Mouse (Mus musculus) limb, embryonic 13.5 days (tissue): ENCODE data around the gene Snrpd3. TPM values are rescaled to one million over a fixed set of nuclear protein-coding genes. Genes with fewer than 3 reads are reported as not detected.
A peak's percentile ranks its signal among the peaks of the same experiment; 100 is the strongest.
"Not testable (repeated sequence)": the region's sequence is repeated elsewhere in the genome, so short reads cannot be mapped to it uniquely, and the experiment has no call there.

Experiments used
- ATAC-seq: fragments of 200-750 bp; cut with Nextera tagmentation; 2 replicates; pipeline ENCODE4 v1.8.0; 2017; ENCODE audit warnings: low read depth, moderate number of reproducible peaks, moderate TSS enrichment; ENCODE audit not compliant: low FRiP score
- H3K27ac ChIP-seq: fragments of 300-500 bp; sonication (generic); 2 replicates; pipeline ENCODE4 v1.5.1; 2015; ENCODE audit warnings: inconsistent platforms, mild to moderate bottlenecking, moderate library complexity
- H3K27me3 ChIP-seq: fragments of 300-500 bp; sonication (generic); 2 replicates; pipeline ENCODE4 v1.6.1; 2015; ENCODE audit warnings: mild to moderate bottlenecking, inconsistent platforms
- H3K36me3 ChIP-seq: fragments of 300-500 bp; sonication (generic); 2 replicates; pipeline ENCODE4 v1.6.1; 2015; ENCODE audit warnings: inconsistent platforms, mild to moderate bottlenecking, moderate library complexity
- H3K4me1 ChIP-seq: fragments of 300-500 bp; sonication (generic); 2 replicates; pipeline ENCODE4 v1.6.1; 2015; ENCODE audit warnings: inconsistent platforms
- H3K4me2 ChIP-seq: fragments of 300-500 bp; sonication (generic); replicated peaks from 2 replicates; pipeline ENCODE4 v1.6.1; 2015; ENCODE audit warnings: inconsistent platforms, mild to moderate bottlenecking, moderate library complexity
- H3K4me3 ChIP-seq: fragments of 300-500 bp; sonication (generic); 2 replicates; pipeline ENCODE4 v1.5.1; 2015; ENCODE audit warnings: moderate library complexity, mild to moderate bottlenecking, inconsistent platforms
- H3K9ac ChIP-seq: fragments of 300-500 bp; sonication (generic); 2 replicates; pipeline ENCODE4 v1.6.1; 2015; ENCODE audit warnings: mild to moderate bottlenecking, inconsistent platforms
- H3K9me3 ChIP-seq: fragments of 300-500 bp; sonication (generic); 2 replicates; pipeline ENCODE4 v1.6.1; 2016; ENCODE audit warnings: inconsistent platforms
- WGBS: fragments of 180-500 bp; shearing (Covaris S2); methylation state at CpG from one replicate; pipeline ENCODE4 v1.1.7; 2015; 5-methylcytosine and 5-hydroxymethylcytosine counted together
- polyA plus RNA-seq: library from polyadenylated mRNA; unstranded; fragments of >200 nt; fragmentation: Nextera tagmentation; extraction: Ambion mirVana; gene quantifications from 2 replicates; pipeline ENCODE4 v1.2.1, GENCODE M21; 2015

The Snrpd3 gene
- polyA plus RNA-seq, 1 experiment from 2014 or later = 192 TPM

DNA sequence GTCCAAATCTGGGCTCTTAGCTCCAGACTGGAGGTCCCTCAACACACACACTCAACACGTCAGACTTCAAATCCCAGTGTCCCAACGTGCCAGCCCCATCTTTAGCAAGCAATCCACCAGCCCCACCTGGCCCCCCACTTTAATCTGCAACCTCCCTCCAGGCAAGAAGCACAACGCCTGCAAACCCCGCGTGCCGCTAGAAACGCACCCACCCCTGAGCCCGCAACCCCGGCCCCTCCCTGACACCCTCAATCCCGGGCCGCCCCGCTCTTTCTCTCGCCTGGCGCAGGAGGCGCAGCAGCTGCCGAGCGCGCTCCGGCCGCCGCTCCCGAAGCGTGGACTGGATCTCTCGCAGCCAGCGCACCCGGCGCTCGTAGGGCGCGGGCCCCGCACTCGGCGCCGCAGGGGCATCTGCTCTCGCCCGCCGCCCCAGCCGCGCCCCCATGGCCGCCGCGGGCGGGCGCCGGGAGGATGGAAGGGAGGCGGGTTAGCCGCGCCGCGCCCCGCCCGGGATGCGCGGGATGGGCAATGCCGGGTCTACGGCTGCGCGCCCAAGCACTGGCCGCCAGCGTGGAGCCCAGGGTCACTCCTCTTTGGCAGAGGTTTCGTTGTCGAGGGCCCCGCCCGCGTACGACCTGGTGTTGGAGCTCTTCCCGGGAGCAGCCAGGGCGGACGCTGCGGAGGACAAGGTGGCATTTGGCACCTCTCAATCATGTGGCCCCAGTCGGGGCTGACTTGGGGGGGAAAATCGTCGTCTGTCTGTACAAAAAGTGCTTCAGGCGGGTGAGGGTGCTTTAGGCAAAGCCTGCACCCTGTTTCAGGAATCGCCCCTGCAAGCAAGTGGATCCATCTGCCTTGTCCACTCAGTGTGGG is 42.6 kb downstream of the Snrpd3 start, which contains the start of gene Lrrc75b:
TSS of gene Lrrc75b (minus strand) at position 655 of the 873 bp plus-strand sequence.
- H3K36me3 ChIP-seq = no peaks in the 10 kb centered on the region
- H3K9ac ChIP-seq = peak within 1 kb of the TSS; percentile 79
- no peaks in the 10 kb centered on the region for H3K9me3 ChIP-seq
- WGBS = under 1% methylated on average over 67 of the region's 75 CpGs
- H3K4me3 ChIP-seq = peak within 1 kb of the TSS; percentile 67
- H3K4me2 ChIP-seq = peak within 1 kb of the TSS; percentile 99
- no peak within 1 kb of the TSS for H3K27ac ChIP-seq
- peaks cover 46% of the 10 kb centered on the region for H3K27me3 ChIP-seq
- H3K4me1 ChIP-seq = peaks cover 43% of the 10 kb centered on the region
- ATAC-seq = peak; percentile 37; the same call in 1 of the 2 replicates

GRCm38 (mm10) chr10:75560549-75560899 is 43.2 kb downstream of the Snrpd3 start:
- Histone ChIP-seq H3K4me2 (peak overlapping the region; percentile 99), H3K27me3 (peaks cover 46% of the 10 kb centered on the region), H3K9ac (peak overlapping the region; percentile 19; the same call in 1 of the 2 replicates), H3K9me3 (no peaks in the 10 kb centered on the region), H3K4me1 (peaks cover 43% of the 10 kb centered on the region), H3K27ac (no peak overlapping the region), H3K36me3 (no peaks in the 10 kb centered on the region), H3K4me3 (peak overlapping the region; percentile 67)
- ATAC-seq = peak; percentile 1; the same call in 1 of the 2 replicates
- WGBS = 7% methylated on average over 6 of the region's 6 CpGs

GRCm38 (mm10) chr10:75561071-75561654 is 43.8 kb downstream of the Snrpd3 start, which contains the start of gene Ggt1:
Ggt1 (plus strand) TSS chr10:75561604.
- ATAC-seq = no peak
- Histone ChIP-seq H3K36me3 (no peaks in the 10 kb centered on the region), H3K27me3 (peaks cover 46% of the 10 kb centered on the region), H3K9ac (peak within 1 kb of the TSS; percentile 19; the same call in 1 of the 2 replicates), H3K4me2 (peak within 1 kb of the TSS; percentile 99), H3K4me3 (peak within 1 kb of the TSS; percentile 67), H3K4me1 (peaks cover 36% of the 10 kb centered on the region), H3K27ac (no peak within 1 kb of the TSS), H3K9me3 (no peaks in the 10 kb centered on the region)
- 56% methylated on average over 10 of the region's 10 CpGs for WGBS

DNA sequence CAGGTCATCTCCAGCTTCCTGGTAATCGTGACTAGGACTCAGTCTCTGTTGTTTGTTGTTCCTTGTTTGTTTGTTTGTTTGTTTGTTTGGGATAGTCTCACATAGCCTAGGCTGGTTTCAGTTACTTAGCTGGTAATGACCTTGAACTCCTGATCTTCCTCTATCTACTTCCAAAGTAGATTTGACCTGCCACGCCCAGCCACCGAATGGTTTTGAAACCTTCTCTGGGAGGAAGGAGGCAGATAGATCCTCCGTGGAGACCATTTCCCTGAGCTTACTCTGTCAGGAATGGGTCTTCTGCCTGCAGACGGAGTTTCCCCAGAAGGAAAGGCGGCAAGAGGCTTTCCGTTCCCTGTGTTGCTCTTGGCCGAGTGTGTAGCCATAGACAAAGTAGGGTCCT is 45.2 kb downstream of the Snrpd3 start:
- no peaks in the 10 kb centered on the region for H3K9me3 ChIP-seq
- no peaks in the 10 kb centered on the region for H3K36me3 ChIP-seq
- 87% methylated on average over 8 of the region's 8 CpGs for WGBS
- H3K27ac ChIP-seq = no peak overlapping the region
- peaks cover 45% of the 10 kb centered on the region for H3K27me3 ChIP-seq
- no peak overlapping the region for H3K4me2 ChIP-seq
- H3K4me1 ChIP-seq = peaks cover 26% of the 10 kb centered on the region
- H3K9ac ChIP-seq = no peak overlapping the region
- H3K4me3 ChIP-seq = no peak overlapping the region
- ATAC-seq = no peak

DNA sequence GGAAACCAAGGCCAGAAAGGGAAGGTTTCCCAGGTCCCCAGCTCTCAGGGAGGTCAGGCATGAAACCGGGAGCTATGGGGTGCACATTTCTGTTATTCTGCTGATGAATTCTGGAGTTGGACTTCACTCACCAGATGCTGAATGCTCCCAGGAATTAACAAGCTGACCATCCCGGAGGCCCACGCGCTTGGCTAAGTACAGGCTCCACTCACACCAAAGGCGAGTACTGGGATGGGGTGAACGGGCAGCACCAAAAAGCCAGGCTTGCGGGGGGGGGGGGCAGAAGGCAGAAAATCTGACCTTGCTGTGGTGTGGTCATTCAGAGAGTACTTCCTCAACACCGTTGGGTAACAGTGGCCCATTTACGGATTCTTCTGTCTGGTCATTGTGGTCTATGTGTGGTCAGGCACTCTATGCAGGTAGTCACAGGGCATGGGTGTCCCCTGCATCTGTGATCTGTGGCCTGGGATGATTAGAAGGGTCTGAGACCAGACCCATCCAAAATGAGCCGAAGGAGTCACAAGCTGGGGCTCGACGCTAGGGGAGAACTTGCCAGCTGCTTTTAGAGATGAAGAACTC is 47.4 kb downstream of the Snrpd3 start:
- ATAC-seq = no peak
- H3K9me3 ChIP-seq = no peaks in the 10 kb centered on the region
- no peaks in the 10 kb centered on the region for H3K36me3 ChIP-seq
- no peak overlapping the region for H3K27ac ChIP-seq
- H3K4me1 ChIP-seq = peaks cover 17% of the 10 kb centered on the region
- 82% methylated on average over 12 of the region's 12 CpGs for WGBS
- H3K4me2 ChIP-seq = no peak overlapping the region
- no peak overlapping the region for H3K9ac ChIP-seq
- peaks cover 30% of the 10 kb centered on the region for H3K27me3 ChIP-seq
- no peak overlapping the region for H3K4me3 ChIP-seq

DNA sequence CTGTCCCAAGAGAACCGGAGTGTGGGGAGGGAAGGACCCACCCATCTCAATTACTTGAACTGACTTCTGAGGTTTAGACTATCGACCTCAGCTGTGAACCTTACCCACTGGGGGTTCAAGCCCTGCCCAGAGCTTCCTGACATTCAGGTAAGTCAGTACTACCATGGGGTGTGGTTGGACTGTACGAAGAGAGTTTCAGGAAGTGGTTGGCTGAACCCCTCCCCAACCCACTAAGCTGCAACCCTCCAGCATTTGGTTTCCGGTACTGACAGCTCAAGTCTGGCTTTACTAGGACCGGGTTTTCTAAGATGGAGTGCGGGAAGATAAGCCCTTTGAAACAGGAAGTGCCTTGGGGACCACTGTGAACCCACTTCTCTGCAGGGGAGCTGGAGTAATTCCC is 48.1 kb downstream of the Snrpd3 start:
- H3K9me3 ChIP-seq = no peaks in the 10 kb centered on the region
- H3K36me3 ChIP-seq = no peaks in the 10 kb centered on the region
- no peak overlapping the region for H3K9ac ChIP-seq
- H3K4me3 ChIP-seq = no peak overlapping the region
- peaks cover 23% of the 10 kb centered on the region for H3K27me3 ChIP-seq
- H3K4me2 ChIP-seq = no peak overlapping the region
- H3K27ac ChIP-seq = no peak overlapping the region
- H3K4me1 ChIP-seq = peaks cover 11% of the 10 kb centered on the region
- no peak for ATAC-seq
- WGBS = 67% methylated on average over 6 of the region's 6 CpGs

DNA sequence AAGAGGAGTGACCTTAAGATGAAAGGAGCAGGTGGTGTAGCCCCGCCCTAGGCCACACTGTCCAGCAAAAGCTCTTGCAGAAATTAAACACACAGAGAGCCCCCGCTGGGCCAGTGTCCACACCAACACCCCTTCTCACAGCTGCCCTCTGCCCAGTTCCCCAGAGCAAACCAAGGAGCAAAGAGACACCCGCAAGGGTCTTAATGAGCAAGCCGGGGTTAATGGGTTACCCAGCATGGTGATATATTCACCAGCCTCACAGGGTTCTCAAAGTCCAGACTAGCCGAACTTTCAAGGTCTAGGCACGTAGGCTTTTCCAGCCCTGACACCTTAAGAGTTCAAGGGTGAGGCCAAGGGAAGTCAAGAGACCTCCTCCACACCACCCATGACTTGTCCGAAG is 48.6 kb downstream of the Snrpd3 start:
- 0 out of 2 replicates have a peak, but pooled peaks cover 6% of the 10 kb centered on the region for H3K4me1 ChIP-seq
- no peak for ATAC-seq
- WGBS = 76% methylated on average over 7 of the region's 7 CpGs
- H3K27ac ChIP-seq = no peak overlapping the region
- H3K36me3 ChIP-seq = no peaks in the 10 kb centered on the region
- no peak overlapping the region for H3K9ac ChIP-seq
- no peak overlapping the region for H3K4me2 ChIP-seq
- H3K4me3 ChIP-seq = no peak overlapping the region
- H3K27me3 ChIP-seq = peaks cover 18% of the 10 kb centered on the region
- no peaks in the 10 kb centered on the region for H3K9me3 ChIP-seq

GRCm38 (mm10) chr10:75566321-75566720 is 49.0 kb downstream of the Snrpd3 start:
- H3K27ac ChIP-seq = no peak overlapping the region
- 69% methylated on average over 5 of the region's 5 CpGs for WGBS
- H3K27me3 ChIP-seq = peaks cover 14% of the 10 kb centered on the region
- H3K9me3 ChIP-seq = no peaks in the 10 kb centered on the region
- no peak overlapping the region for H3K9ac ChIP-seq
- ATAC-seq = no peak
- H3K36me3 ChIP-seq = no peaks in the 10 kb centered on the region
- H3K4me3 ChIP-seq = no peak overlapping the region
- 0 out of 2 replicates have a peak, but pooled peaks cover 6% of the 10 kb centered on the region for H3K4me1 ChIP-seq
- no peak overlapping the region for H3K4me2 ChIP-seq

GRCm38 (mm10) chr10:75566765-75567164 is 49.4 kb downstream of the Snrpd3 start:
- WGBS = 82% methylated on average over 2 of the region's 2 CpGs
- ATAC-seq, H3K4me1 ChIP-seq, H3K9me3 ChIP-seq, H3K9ac ChIP-seq, H3K36me3 ChIP-seq, H3K4me3 ChIP-seq, H3K27ac ChIP-seq, H3K27me3 ChIP-seq, H3K4me2 ChIP-seq: not testable (repeated sequence)

DNA sequence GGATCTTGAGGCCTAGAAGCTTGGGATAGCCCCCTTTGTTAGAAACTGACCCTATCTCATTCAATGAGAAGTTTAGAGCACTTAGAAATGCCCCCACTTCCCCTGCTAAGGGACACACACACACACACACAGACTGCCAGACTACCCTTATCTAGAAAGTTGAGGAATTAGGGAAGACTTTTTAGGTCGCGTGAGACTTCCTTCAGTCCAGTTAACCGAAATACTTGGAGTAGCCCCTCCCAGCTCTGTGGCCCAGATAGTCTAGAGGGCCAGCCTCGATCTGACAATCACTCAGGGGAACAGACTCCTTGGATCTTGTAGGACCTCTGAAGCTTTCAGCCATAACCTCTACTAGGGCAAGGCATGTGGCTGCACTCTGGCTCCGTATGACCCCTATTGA is 50.7 kb downstream of the Snrpd3 start:
- Histone ChIP-seq H3K27ac (no peak overlapping the region), H3K4me2 (no peak overlapping the region), H3K9ac (no peak overlapping the region), H3K4me1 (0 out of 2 replicates have a peak, but pooled peaks cover 6% of the 10 kb centered on the region), H3K36me3 (no peaks in the 10 kb centered on the region), H3K27me3 (peaks cover 4% of the 10 kb centered on the region; the same call in 1 of the 2 replicates), H3K9me3 (no peaks in the 10 kb centered on the region), H3K4me3 (no peak overlapping the region)
- 43% methylated on average over 5 of the region's 5 CpGs for WGBS
- no peak for ATAC-seq

DNA sequence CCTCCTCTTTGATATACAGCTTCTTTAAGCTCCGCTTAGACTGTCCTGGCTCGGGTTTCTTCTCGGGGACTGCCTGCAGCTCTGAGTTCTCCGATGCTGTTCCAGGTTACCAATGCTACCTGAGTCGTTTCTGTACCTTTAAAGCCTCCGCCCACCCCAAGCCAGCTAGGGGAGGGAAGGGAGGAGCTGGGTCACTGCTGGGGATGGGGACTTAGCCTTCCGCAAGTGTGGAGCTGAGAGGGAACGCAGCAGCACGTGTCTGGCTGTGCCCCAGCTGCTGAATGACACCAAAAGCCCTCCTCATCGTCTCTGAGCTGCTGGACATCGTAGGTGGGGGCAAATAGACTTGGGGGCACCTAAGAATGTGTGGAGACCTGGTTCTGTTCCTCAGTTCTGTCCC is 51.1 kb downstream of the Snrpd3 start:
- ATAC-seq = no peak
- Histone ChIP-seq H3K27me3 (peaks cover 4% of the 10 kb centered on the region; the same call in 1 of the 2 replicates), H3K9me3 (no peaks in the 10 kb centered on the region), H3K4me3 (no peak overlapping the region), H3K4me2 (peak overlapping the region; percentile 23; the same call in 1 of the 2 replicates), H3K36me3 (no peaks in the 10 kb centered on the region), H3K9ac (no peak overlapping the region), H3K27ac (no peak overlapping the region), H3K4me1 (0 out of 2 replicates have a peak, but pooled peaks cover 6% of the 10 kb centered on the region)
- 8% methylated on average over 11 of the region's 11 CpGs for WGBS

GRCm38 (mm10) chr10:75568851-75569250 is 51.5 kb downstream of the Snrpd3 start:
- Histone ChIP-seq H3K9ac (no peak overlapping the region), H3K36me3 (no peaks in the 10 kb centered on the region), H3K27ac (no peak overlapping the region), H3K4me2 (no peak overlapping the region), H3K4me3 (no peak overlapping the region), H3K27me3 (peaks cover 4% of the 10 kb centered on the region; the same call in 1 of the 2 replicates), H3K4me1 (0 out of 2 replicates have a peak, but pooled peaks cover 6% of the 10 kb centered on the region), H3K9me3 (no peaks in the 10 kb centered on the region)
- WGBS = 25% methylated on average over 4 of the region's 4 CpGs
- ATAC-seq = no peak
